Mouse (Mus musculus) embryonic facial prominence, embryonic 14.5 days (tissue): ENCODE results near the gene Hhat. TPM values are rescaled to one million over a fixed set of nuclear protein-coding genes. Genes with fewer than 3 reads are reported as not detected.

Source experiments
- ATAC-seq: fragments of 200-750 bp; cut with Nextera tagmentation; 2 replicates; pipeline ENCODE4 v1.8.0; 2017; ENCODE audit warnings: low read depth, moderate number of reproducible peaks, moderate TSS enrichment
- DNase-seq: peaks from one replicate; pipeline ENCODE4 v3.0.0-alpha.2; 2015; ENCODE audit warnings: low spot score
- H3K27ac ChIP-seq: fragments of 300-500 bp; sonication (generic); replicated peaks from 2 replicates; pipeline ENCODE4 v1.5.1; 2014; ENCODE audit warnings: low read depth, mild to moderate bottlenecking, low read length, moderate library complexity
- H3K27me3 ChIP-seq: fragments of 300-500 bp; sonication (generic); replicated peaks from 2 replicates; pipeline ENCODE4 v1.6.1; 2014; ENCODE audit warnings: low read length; ENCODE audit not compliant: control insufficient read depth, insufficient read depth
- H3K36me3 ChIP-seq: fragments of 300-500 bp; sonication (generic); 2 replicates; pipeline ENCODE4 v1.6.1; 2014; ENCODE audit warnings: low read length, mixed read lengths; ENCODE audit not compliant: control insufficient read depth, insufficient read depth
- H3K4me1 ChIP-seq: fragments of 300-500 bp; sonication (generic); 2 replicates; pipeline ENCODE4 v1.6.1; 2014; ENCODE audit warnings: antibody characterized with exemption, low read length; ENCODE audit not compliant: control insufficient read depth, insufficient read depth
- H3K4me2 ChIP-seq: fragments of 300-500 bp; sonication (generic); 2 replicates; pipeline ENCODE4 v1.6.1; 2014; ENCODE audit warnings: low read depth, mild to moderate bottlenecking, low read length, moderate library complexity, mixed read lengths
- H3K4me3 ChIP-seq: fragments of 300-500 bp; sonication (generic); 2 replicates; pipeline ENCODE4 v1.5.1; 2014; ENCODE audit warnings: low read depth, mild to moderate bottlenecking, low read length
- H3K9ac ChIP-seq: fragments of 300-500 bp; sonication (generic); 2 replicates; pipeline ENCODE4 v1.6.1; 2014; ENCODE audit warnings: low read depth, mild to moderate bottlenecking, low read length, moderate library complexity, mixed read lengths
- H3K9me3 ChIP-seq: fragments of 300-500 bp; sonication (generic); 2 replicates; pipeline ENCODE4 v1.6.1; 2016; ENCODE audit warnings: low read length; ENCODE audit not compliant: control insufficient read depth
- WGBS: fragments of 180-500 bp; shearing (Covaris S2); extraction: QIAGEN DNeasy Blood & Tissue Kit; methylation state at CpG from one replicate; pipeline ENCODE4 v1.1.7; 2014; 5-methylcytosine and 5-hydroxymethylcytosine counted together
- polyA plus RNA-seq: library from polyadenylated mRNA; unstranded; fragments of >200 nt; fragmentation: Nextera tagmentation; extraction: Ambion mirVana; gene quantifications from 2 replicates; pipeline ENCODE4 v1.2.1, GENCODE M21; 2014

Hhat gene
- polyA plus RNA-seq, 1 experiment from 2014 or later, result 9.3 TPM

DNA sequence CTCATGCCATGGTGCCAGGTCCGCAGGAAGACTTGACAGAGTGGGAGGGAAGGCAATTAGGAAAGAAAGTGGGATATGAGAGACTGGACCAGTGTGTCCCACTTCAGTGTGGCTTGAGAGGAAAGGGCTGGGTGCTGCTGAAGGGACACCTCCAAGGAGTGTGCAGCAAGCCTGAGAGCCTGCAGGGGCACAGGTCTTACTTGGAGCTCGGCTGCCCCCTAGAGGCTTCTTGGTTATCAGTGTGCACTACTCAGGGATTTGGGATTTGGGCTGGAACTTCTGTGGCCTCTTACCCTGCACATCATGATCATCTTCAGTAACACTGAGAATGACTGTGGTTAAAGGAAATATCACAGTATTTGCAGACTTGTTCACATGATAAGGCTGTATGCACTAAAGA is 172.6 kb downstream of the Hhat start:
- ATAC-seq, result peak; percentile 82
- 42% methylated on average over 2 of the region's 2 CpGs for WGBS

DNA sequence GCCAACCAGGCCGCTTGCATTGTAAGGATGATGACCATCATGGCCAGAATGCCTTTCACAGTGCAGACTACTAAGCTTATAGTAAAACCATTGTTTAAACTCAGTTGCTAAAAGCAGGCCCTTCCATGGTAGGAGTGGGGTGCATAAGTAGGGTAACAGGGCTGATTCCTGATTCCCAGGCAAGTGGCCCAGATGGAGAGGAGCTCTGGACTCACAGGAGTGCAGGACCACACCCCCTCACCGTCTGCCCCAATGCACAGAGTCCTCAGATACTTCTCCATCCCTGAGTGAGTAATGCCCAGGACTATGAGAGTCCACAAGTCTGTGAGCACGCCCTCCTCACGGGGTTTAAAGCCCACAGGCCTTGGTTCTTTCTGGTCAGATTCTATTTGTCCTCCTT is 175.6 kb downstream of the Hhat start:
- Histone ChIP-seq H3K4me2 (no peak overlapping the region), H3K27ac (no peak overlapping the region), H3K27me3 (no peaks in the 10 kb centered on the region), H3K36me3 (no peaks in the 10 kb centered on the region), H3K4me1 (no peaks in the 10 kb centered on the region), H3K9ac (no peak overlapping the region), H3K9me3 (no peaks in the 10 kb centered on the region), H3K4me3 (no peak overlapping the region)
- 76% methylated on average over 4 of the region's 4 CpGs for WGBS
- DNase-seq (no peak), ATAC-seq (no peak)

More for the DNA sequence above, 172.6 kb downstream of the Hhat start:
- H3K36me3 ChIP-seq, result no peaks in the 10 kb centered on the region
- no peak overlapping the region for H3K27ac ChIP-seq
- H3K27me3 ChIP-seq, result no peaks in the 10 kb centered on the region
- H3K9ac ChIP-seq, result no peak overlapping the region
- H3K4me1 ChIP-seq, result no peaks in the 10 kb centered on the region
- no peaks in the 10 kb centered on the region for H3K9me3 ChIP-seq
- no peak overlapping the region for H3K4me2 ChIP-seq
- peak; percentile 88 for DNase-seq
- no peak overlapping the region for H3K4me3 ChIP-seq

DNA sequence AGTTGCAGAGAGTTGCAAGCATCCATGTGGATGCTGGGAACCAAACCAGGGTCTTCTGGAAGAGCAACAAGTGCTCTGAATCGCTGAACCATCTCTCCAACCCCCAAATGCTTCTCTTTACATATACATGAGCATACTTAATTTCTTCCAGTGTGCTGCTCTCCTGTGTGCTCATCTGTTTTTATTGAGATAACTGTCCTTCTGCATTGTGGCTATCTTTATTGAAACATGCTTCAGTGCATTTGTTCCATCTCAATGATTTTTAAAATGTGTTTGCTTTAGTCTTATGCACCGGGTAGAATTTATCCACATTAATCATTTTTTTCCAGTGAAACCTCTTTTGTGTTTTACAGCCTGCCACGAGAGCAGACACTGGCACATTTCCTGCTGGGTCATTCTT is 177.5 kb downstream of the Hhat start:
- DNase-seq (no peak), ATAC-seq (no peak)
- Histone ChIP-seq H3K4me2 (no peak overlapping the region), H3K36me3 (no peaks in the 10 kb centered on the region), H3K4me1 (no peaks in the 10 kb centered on the region), H3K9ac (no peak overlapping the region), H3K9me3 (no peaks in the 10 kb centered on the region), H3K27me3 (no peaks in the 10 kb centered on the region), H3K4me3 (no peak overlapping the region), H3K27ac (no peak overlapping the region)
- WGBS, result 66% methylated on average over 3 of the region's 3 CpGs

DNA sequence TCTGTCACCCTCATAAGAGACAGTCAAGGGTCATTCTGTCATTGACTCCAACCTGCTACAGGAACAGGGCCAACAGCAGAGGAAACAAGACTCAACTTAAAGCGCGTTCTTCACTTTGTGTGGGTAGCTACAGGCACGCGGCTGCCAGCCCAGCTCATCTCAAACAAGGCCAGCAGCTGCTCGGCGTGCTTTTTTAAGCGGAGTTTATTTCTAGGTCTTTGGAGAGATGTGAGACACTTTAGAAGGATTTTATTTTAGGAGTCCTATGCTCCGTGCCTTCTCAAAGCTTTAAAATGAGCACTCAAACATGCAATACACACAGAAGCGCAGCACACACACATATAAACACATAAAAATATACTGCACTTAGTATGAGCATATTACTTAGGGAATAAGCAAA is 183.6 kb downstream of the Hhat start:
- 82% methylated on average over 9 of the region's 9 CpGs for WGBS
- peak; percentile 2 for DNase-seq

DNA sequence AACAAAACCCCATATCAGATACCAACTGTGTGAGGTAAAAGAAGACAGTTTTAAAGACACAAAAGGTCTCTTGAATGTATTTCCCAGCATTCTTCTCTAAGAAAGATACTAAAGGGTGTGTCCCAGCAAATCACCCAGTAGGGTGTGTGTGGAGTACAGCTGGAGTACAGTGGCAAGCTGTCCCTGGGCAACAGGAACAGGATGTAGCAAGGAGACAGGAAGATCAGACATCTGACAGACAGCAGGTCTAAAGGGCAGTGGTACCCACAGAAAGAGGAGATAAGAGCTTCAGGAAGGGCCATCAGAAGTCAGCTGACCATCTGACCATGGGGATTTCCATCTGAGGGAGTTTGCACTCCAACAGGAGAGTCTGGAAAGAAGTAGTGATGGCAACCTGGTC is 185.7 kb downstream of the Hhat start:
- ATAC-seq, result no peak
- Histone ChIP-seq H3K36me3 (no peaks in the 10 kb centered on the region), H3K4me3 (no peak overlapping the region), H3K27me3 (no peaks in the 10 kb centered on the region), H3K27ac (no peak overlapping the region), H3K4me1 (no peaks in the 10 kb centered on the region), H3K9me3 (no peaks in the 10 kb centered on the region), H3K9ac (no peak overlapping the region), H3K4me2 (no peak overlapping the region)
- no peak for DNase-seq

More for the DNA sequence above, 183.6 kb downstream of the Hhat start:
- H3K4me1 ChIP-seq, result no peaks in the 10 kb centered on the region
- H3K4me2 ChIP-seq, result no peak overlapping the region
- no peak overlapping the region for H3K27ac ChIP-seq
- H3K36me3 ChIP-seq, result no peaks in the 10 kb centered on the region
- H3K9me3 ChIP-seq, result no peaks in the 10 kb centered on the region
- H3K9ac ChIP-seq, result no peak overlapping the region
- no peak overlapping the region for H3K4me3 ChIP-seq
- no peak for ATAC-seq
- H3K27me3 ChIP-seq, result no peaks in the 10 kb centered on the region

DNA sequence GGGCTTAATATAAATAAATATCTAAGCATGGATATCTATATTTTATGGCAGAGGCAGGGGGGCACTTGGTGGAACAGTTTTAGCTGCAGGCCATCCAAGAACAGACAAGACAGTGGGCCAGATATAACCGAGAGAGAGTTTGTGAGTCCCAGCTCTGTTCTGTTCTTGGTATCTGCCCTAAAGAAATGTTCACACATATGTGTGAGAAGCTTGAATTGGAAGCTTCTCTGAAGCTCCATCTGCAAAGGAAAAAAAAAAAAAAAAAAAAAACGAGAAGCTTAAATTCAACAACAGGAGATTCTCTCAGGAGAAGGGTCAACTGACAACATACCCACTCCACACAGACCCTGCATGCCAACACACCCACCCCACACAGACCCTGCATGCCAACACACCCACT is 188.1 kb downstream of the Hhat start:
- Histone ChIP-seq H3K27ac (no peak overlapping the region), H3K36me3 (no peaks in the 10 kb centered on the region), H3K9me3 (no peaks in the 10 kb centered on the region), H3K4me1 (no peaks in the 10 kb centered on the region), H3K27me3 (no peaks in the 10 kb centered on the region), H3K4me3 (no peak overlapping the region), H3K4me2 (no peak overlapping the region), H3K9ac (no peak overlapping the region)
- 43% methylated on average over 2 of the region's 2 CpGs for WGBS
- DNase-seq (no peak), ATAC-seq (no peak)

DNA sequence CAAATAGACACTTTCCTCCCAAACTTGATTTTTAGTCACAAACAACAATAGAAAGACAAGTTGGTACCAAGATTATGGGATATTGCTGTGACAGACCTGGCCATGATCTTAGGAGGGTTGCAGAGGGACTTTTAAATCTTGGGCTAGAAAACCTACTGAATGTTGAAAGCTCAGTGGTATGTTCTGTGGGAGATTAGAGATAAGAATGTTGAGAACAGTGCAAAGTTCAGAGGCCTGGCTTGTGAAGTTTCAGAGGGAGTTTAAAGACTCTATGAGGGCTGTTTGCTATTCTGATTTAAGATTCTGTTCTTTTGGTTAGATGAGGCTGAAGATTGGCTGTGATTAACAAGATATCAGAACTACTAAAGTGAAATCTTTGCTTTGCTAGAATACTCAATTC is 206.3 kb downstream of the Hhat start:
- Histone ChIP-seq H3K4me1 (no peaks in the 10 kb centered on the region), H3K9ac (no peak overlapping the region), H3K4me2 (no peak overlapping the region), H3K4me3 (no peak overlapping the region), H3K36me3 (no peaks in the 10 kb centered on the region), H3K9me3 (peaks cover 14% of the 10 kb centered on the region; the same call in 1 of the 2 replicates), H3K27ac (no peak overlapping the region), H3K27me3 (no peaks in the 10 kb centered on the region)
- ATAC-seq (no peak), DNase-seq (no peak)

DNA sequence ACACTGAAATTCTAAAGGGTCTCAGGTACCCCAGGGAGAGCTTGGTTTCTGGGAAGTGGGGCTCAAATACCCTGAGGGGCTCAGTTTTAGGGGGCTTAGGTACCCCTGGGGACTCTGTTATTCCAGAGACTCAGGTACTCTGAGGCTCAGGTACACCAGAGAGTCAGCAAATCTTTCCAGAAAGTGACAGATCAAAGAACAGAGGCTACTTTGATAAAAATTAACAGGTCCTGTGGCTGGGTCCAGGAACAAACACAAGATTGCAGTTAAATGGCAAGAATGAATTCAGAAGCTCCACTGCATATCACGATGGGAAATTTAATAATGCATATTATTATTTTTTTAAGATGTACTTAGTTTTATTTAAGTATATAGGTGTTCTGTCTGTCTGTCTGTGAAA is 211.7 kb downstream of the Hhat start:
- no peaks in the 10 kb centered on the region for H3K36me3 ChIP-seq
- no peaks in the 10 kb centered on the region for H3K27me3 ChIP-seq
- H3K9me3 ChIP-seq, result no peaks in the 10 kb centered on the region
- no peak overlapping the region for H3K4me2 ChIP-seq
- 86% methylated on average over 1 of the region's 1 CpGs for WGBS
- H3K9ac ChIP-seq, result no peak overlapping the region
- H3K4me3 ChIP-seq, result no peak overlapping the region
- ATAC-seq, result no peak
- H3K4me1 ChIP-seq, result no peaks in the 10 kb centered on the region
- no peak for DNase-seq
- no peak overlapping the region for H3K27ac ChIP-seq

DNA sequence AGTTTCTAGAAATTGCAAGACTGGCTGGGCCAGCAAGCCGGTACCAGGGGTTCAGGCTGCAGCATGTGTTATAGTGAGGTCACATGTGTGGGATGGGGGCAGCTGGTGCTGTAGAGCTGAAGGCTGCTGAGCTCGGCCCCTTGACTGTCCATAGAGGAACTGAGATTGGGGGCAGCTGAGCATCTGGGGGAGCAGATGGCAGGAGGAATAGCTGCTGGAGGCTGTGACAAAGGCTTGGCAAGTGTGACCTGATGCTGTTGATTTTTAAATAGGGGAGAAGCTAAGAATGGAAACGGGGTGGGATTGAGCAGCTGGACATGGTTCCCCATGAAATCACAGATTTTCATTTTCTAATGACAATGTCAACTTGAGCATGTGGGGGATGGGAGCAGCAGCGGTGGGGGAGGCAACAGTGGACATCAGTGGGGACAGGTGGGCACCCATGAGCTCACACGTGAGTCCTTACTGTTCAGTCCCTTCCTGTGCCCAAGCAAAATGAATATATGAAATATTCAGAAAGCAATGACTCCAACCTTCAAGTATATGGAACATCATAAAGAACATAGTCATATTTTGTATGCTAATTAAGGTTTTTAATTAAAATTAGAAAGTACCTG is 212.9 kb downstream of the Hhat start:
- ATAC-seq (no peak; the same call in 1 of the 2 replicates), DNase-seq (peak; percentile 26)
- no peaks in the 10 kb centered on the region for H3K27me3 ChIP-seq
- H3K27ac ChIP-seq, result no peak overlapping the region
- H3K4me3 ChIP-seq, result no peak overlapping the region
- H3K36me3 ChIP-seq, result no peaks in the 10 kb centered on the region
- H3K9ac ChIP-seq, result no peak overlapping the region
- H3K4me2 ChIP-seq, result no peak overlapping the region
- 75% methylated on average over 5 of the region's 5 CpGs for WGBS
- no peaks in the 10 kb centered on the region for H3K4me1 ChIP-seq
- no peaks in the 10 kb centered on the region for H3K9me3 ChIP-seq
